Mouse (Mus musculus) lung, postnatal 0 days (tissue): ENCODE measurements around the gene Nrbp1. TPM values are rescaled to one million over a fixed set of nuclear protein-coding genes. Genes with fewer than 3 reads are reported as not detected.

Experiments
- ATAC-seq: fragments of 200-750 bp; cut with Nextera tagmentation; 2 replicates; pipeline ENCODE4 v1.8.0; 2017; ENCODE audit warnings: moderate library complexity
- DNase-seq: peaks from one replicate; pipeline ENCODE4 v3.0.0-alpha.2; 2016; ENCODE audit warnings: low spot score
- H3K27ac ChIP-seq: fragments of 300-500 bp; sonication (generic); 2 replicates; pipeline ENCODE4 v1.5.1; 2014; ENCODE audit warnings: antibody characterized with exemption, mild to moderate bottlenecking, low read length, mixed read lengths
- H3K27me3 ChIP-seq: fragments of 300-500 bp; sonication (generic); replicated peaks from 2 replicates; pipeline ENCODE4 v1.6.1; 2014; ENCODE audit warnings: low read length, mixed read lengths; ENCODE audit not compliant: insufficient read depth
- H3K36me3 ChIP-seq: fragments of 300-500 bp; sonication (generic); 2 replicates; pipeline ENCODE4 v1.6.1; 2014; ENCODE audit warnings: low read length, mixed read lengths; ENCODE audit not compliant: insufficient read depth
- H3K4me1 ChIP-seq: fragments of 300-500 bp; sonication (generic); 2 replicates; pipeline ENCODE4 v1.6.1; 2014; ENCODE audit warnings: antibody characterized with exemption, low read depth, low read length, mixed read lengths; ENCODE audit not compliant: insufficient read depth
- H3K4me2 ChIP-seq: fragments of 300-500 bp; sonication (generic); replicated peaks from 2 replicates; pipeline ENCODE4 v1.6.1; 2014; ENCODE audit warnings: low read depth, mild to moderate bottlenecking, low read length, moderate library complexity, mixed read lengths
- H3K4me3 ChIP-seq: fragments of 300-500 bp; sonication (generic); 2 replicates; pipeline ENCODE4 v1.5.1; 2014; ENCODE audit warnings: low read depth, low read length
- H3K9ac ChIP-seq: fragments of 300-500 bp; sonication (generic); replicated peaks from 2 replicates; pipeline ENCODE4 v1.6.1; 2014; ENCODE audit warnings: low read depth, mild to moderate bottlenecking
- H3K9me3 ChIP-seq: fragments of 300-500 bp; sonication (generic); 2 replicates; pipeline ENCODE4 v1.6.1; 2016; ENCODE audit warnings: low read length, mixed read lengths
- CTCF ChIP-seq: IDR thresholded peaks from 2 replicates; pipeline ENCODE4 v1.5.1; 2016; ENCODE audit warnings: antibody characterized with exemption, mild to moderate bottlenecking
- EP300 ChIP-seq: IDR thresholded peaks from 2 replicates; pipeline ENCODE4 v1.6.1; 2016; ENCODE audit warnings: antibody characterized with exemption, mild to moderate bottlenecking, control low read depth
- WGBS: fragments of 180-500 bp; shearing (Covaris S2); extraction: QIAGEN DNeasy Blood & Tissue Kit; methylation state at CpG from one replicate; pipeline ENCODE4 v1.1.7; 2014; 5-methylcytosine and 5-hydroxymethylcytosine counted together
- polyA plus RNA-seq: library from polyadenylated mRNA; unstranded; fragments of >200 nt; fragmentation: Nextera tagmentation; extraction: Ambion mirVana; gene quantifications from 2 replicates; pipeline ENCODE4 v1.2.1, GENCODE M21; 2015

The Nrbp1 gene
- polyA plus RNA-seq, 1 experiment from 2014 or later, result 131 TPM

- Histone ChIP-seq H3K9me3 (no peaks in the 10 kb centered on the region), H3K4me3 (no peak overlapping the region), H3K36me3 (peaks cover 30% of the 10 kb centered on the region), H3K9ac (no peak overlapping the region), H3K27ac (no peak overlapping the region), H3K4me1 (no peaks in the 10 kb centered on the region), H3K4me2 (no peak overlapping the region), H3K27me3 (no peaks in the 10 kb centered on the region)
- TF ChIP-seq CTCF (no peak), EP300 (no peak)
- ATAC-seq, result no peak
- DNase-seq, result no peak
- 80% methylated on average over 6 of the region's 6 CpGs for WGBS
Observed at GRCm38 (mm10) chr5:31267686-31268085, 27.0 kb downstream of the Nrbp1 start.

GRCm38 (mm10) chr5:31273018-31273417, 32.4 kb downstream of the Nrbp1 start:
- DNase-seq (no peak), ATAC-seq (no peak)
- no peak overlapping the region for H3K27ac ChIP-seq
- H3K36me3 ChIP-seq, result peaks cover 24% of the 10 kb centered on the region
- TF ChIP-seq CTCF, result no peak
- TF ChIP-seq EP300, result no peak
- H3K9ac ChIP-seq, result no peak overlapping the region
- no peaks in the 10 kb centered on the region for H3K9me3 ChIP-seq
- no peak overlapping the region for H3K4me3 ChIP-seq
- H3K4me2 ChIP-seq, result no peak overlapping the region
- 87% methylated on average over 6 of the region's 6 CpGs for WGBS
- no peaks in the 10 kb centered on the region for H3K27me3 ChIP-seq
- H3K4me1 ChIP-seq, result no peaks in the 10 kb centered on the region

GRCm38 (mm10) chr5:31279245-31279988, 38.8 kb downstream of the Nrbp1 start:
- Histone ChIP-seq H3K36me3 (peaks cover 32% of the 10 kb centered on the region), H3K27ac (no peak overlapping the region), H3K27me3 (no peaks in the 10 kb centered on the region), H3K4me2 (no peak overlapping the region), H3K4me1 (no peaks in the 10 kb centered on the region), H3K9me3 (no peaks in the 10 kb centered on the region), H3K9ac (no peak overlapping the region), H3K4me3 (no peak overlapping the region)
- 80% methylated on average over 20 of the region's 20 CpGs for WGBS
- TF ChIP-seq CTCF, result no peak
- no peak for TF ChIP-seq EP300
- no peak for DNase-seq
- ATAC-seq, result no peak

GRCm38 (mm10) chr5:31288225-31288624, 47.6 kb downstream of the Nrbp1 start:
- ATAC-seq (no peak), DNase-seq (no peak)
- TF ChIP-seq CTCF, result no peak
- TF ChIP-seq EP300, result no peak
- no peaks in the 10 kb centered on the region for H3K9me3 ChIP-seq
- no peak overlapping the region for H3K9ac ChIP-seq
- H3K4me1 ChIP-seq, result peaks cover 7% of the 10 kb centered on the region; the same call in 1 of the 2 replicates
- H3K4me3 ChIP-seq, result no peak overlapping the region
- WGBS, result 49% methylated on average over 4 of the region's 4 CpGs
- no peak overlapping the region for H3K4me2 ChIP-seq
- no peaks in the 10 kb centered on the region; the same call in 1 of the 2 replicates for H3K36me3 ChIP-seq
- H3K27me3 ChIP-seq, result no peaks in the 10 kb centered on the region
- H3K27ac ChIP-seq, result no peak overlapping the region

- no peak overlapping the region for H3K27ac ChIP-seq
Observed at GRCm38 (mm10) chr5:31288655-31289054, 48.0 kb downstream of the Nrbp1 start.

GRCm38 (mm10) chr5:31289626-31290230, 49.1 kb downstream of the Nrbp1 start:
- H3K9ac ChIP-seq, result no peak overlapping the region
- no peak overlapping the region for H3K27ac ChIP-seq
- no peak overlapping the region for H3K4me3 ChIP-seq
- no peak for TF ChIP-seq CTCF
- TF ChIP-seq EP300, result no peak
- no peaks in the 10 kb centered on the region for H3K27me3 ChIP-seq
- DNase-seq (no peak), ATAC-seq (no peak)
- no peaks in the 10 kb centered on the region for H3K36me3 ChIP-seq
- peaks cover 7% of the 10 kb centered on the region; the same call in 1 of the 2 replicates for H3K4me1 ChIP-seq
- 74% methylated on average over 3 of the region's 3 CpGs for WGBS
- no peaks in the 10 kb centered on the region for H3K9me3 ChIP-seq
- no peak overlapping the region for H3K4me2 ChIP-seq

More at GRCm38 (mm10) chr5:31288655-31289054, 48.0 kb downstream of the Nrbp1 start:
- Histone ChIP-seq H3K4me3 (no peak overlapping the region), H3K36me3 (no peaks in the 10 kb centered on the region; the same call in 1 of the 2 replicates), H3K4me1 (peaks cover 7% of the 10 kb centered on the region; the same call in 1 of the 2 replicates), H3K9ac (no peak overlapping the region), H3K9me3 (no peaks in the 10 kb centered on the region), H3K27me3 (no peaks in the 10 kb centered on the region), H3K4me2 (no peak overlapping the region)
- no peak for DNase-seq
- no peak for ATAC-seq
- no peak for TF ChIP-seq EP300
- TF ChIP-seq CTCF, result no peak
- 67% methylated on average over 3 of the region's 3 CpGs for WGBS
